Mouse (Mus musculus) E14TG2a.4 (cell line): ENCODE data around the gene Sf3b4.
"Not testable (repeated sequence)": the region's sequence is repeated elsewhere in the genome, so short reads cannot be mapped to it uniquely, and the experiment has no call there.

ENCODE experiments used
- H3K27me3 ChIP-seq: 2 replicates; pipeline ENCODE4 v1.6.1; 2014; ENCODE audit warnings: low read length, control low read depth; ENCODE audit not compliant: insufficient read depth
- H3K36me3 ChIP-seq: 2 replicates; pipeline ENCODE4 v1.6.1; 2014; ENCODE audit warnings: low read length, control low read depth; ENCODE audit not compliant: insufficient read depth
- H3K4me1 ChIP-seq: replicated peaks from 2 replicates; pipeline ENCODE4 v1.6.1; 2014; ENCODE audit warnings: low read depth, low read length, control low read depth
- H3K4me3 ChIP-seq: replicated peaks from 2 replicates; pipeline ENCODE4 v1.5.1; 2014; ENCODE audit warnings: mild to moderate bottlenecking, low read length
- H3K9me3 ChIP-seq: 2 replicates; pipeline ENCODE4 v1.6.1; 2014; ENCODE audit warnings: low read length, control low read depth
- CTCF ChIP-seq: conservative IDR thresholded peaks from 2 replicates; pipeline ENCODE4 v1.5.1; 2014; ENCODE audit warnings: low read length
- NANOG ChIP-seq: IDR thresholded peaks from 2 replicates; pipeline ENCODE4 v1.6.1; 2014; ENCODE audit warnings: borderline replicate concordance, low read length, mixed read lengths
- POU5F1 ChIP-seq: IDR thresholded peaks from 2 replicates; pipeline ENCODE4 v1.6.1; 2014; ENCODE audit warnings: low read length, borderline replicate concordance

Sf3b4 gene

GRCm38 (mm10) chr3:96199731-96200130 is 27.6 kb downstream of the Sf3b4 start:
- H3K4me1 ChIP-seq, result peaks cover 34% of the 10 kb centered on the region
- no peak for TF ChIP-seq POU5F1
- TF ChIP-seq CTCF, result no peak
- no peak for TF ChIP-seq NANOG
- peaks cover 8% of the 10 kb centered on the region; the same call in 1 of the 2 replicates for H3K27me3 ChIP-seq
- H3K36me3 ChIP-seq, result no peaks in the 10 kb centered on the region
- H3K9me3 ChIP-seq, result no peaks in the 10 kb centered on the region
- H3K4me3 ChIP-seq, result no peak overlapping the region

GRCm38 (mm10) chr3:96207819-96208218 is 35.7 kb downstream of the Sf3b4 start:
- H3K36me3 ChIP-seq, result no peaks in the 10 kb centered on the region

GRCm38 (mm10) chr3:96209242-96209641 is 37.1 kb downstream of the Sf3b4 start:
- no peaks in the 10 kb centered on the region for H3K9me3 ChIP-seq

More at GRCm38 (mm10) chr3:96207819-96208218, 35.7 kb downstream of the Sf3b4 start:
- TF ChIP-seq POU5F1, result no peak
- no peak for TF ChIP-seq NANOG
- no peak for TF ChIP-seq CTCF
- Histone ChIP-seq H3K27me3 (peaks cover 8% of the 10 kb centered on the region; the same call in 1 of the 2 replicates), H3K4me3 (no peak overlapping the region), H3K4me1 (peaks cover 13% of the 10 kb centered on the region), H3K9me3 (no peaks in the 10 kb centered on the region)

GRCm38 (mm10) chr3:96219191-96219641 is 47.1 kb downstream of the Sf3b4 start:
- Histone ChIP-seq H3K36me3 (no peaks in the 10 kb centered on the region), H3K4me1 (peaks cover 35% of the 10 kb centered on the region), H3K9me3 (no peaks in the 10 kb centered on the region), H3K27me3 (peaks cover 12% of the 10 kb centered on the region; the same call in 1 of the 2 replicates), H3K4me3 (peak overlapping the region; percentile 84)
- TF ChIP-seq POU5F1 (no peak), NANOG (no peak), CTCF (no peak)

More at GRCm38 (mm10) chr3:96209242-96209641, 37.1 kb downstream of the Sf3b4 start:
- Histone ChIP-seq H3K4me3 (no peak overlapping the region), H3K36me3 (no peaks in the 10 kb centered on the region), H3K27me3 (peaks cover 15% of the 10 kb centered on the region), H3K4me1 (peaks cover 13% of the 10 kb centered on the region)
- TF ChIP-seq NANOG, result no peak
- no peak for TF ChIP-seq POU5F1
- TF ChIP-seq CTCF, result peak; percentile 55

GRCm38 (mm10) chr3:96219661-96220130 is 47.6 kb downstream of the Sf3b4 start, which contains the start of the genes Bola1 and Hist2h2ab:
Gene Bola1 (minus strand): TSS chr3:96219709.
Gene Hist2h2ab (plus strand): TSS chr3:96219865.
- H3K4me3 ChIP-seq, result peak within 1 kb of the TSS; percentile 84
- peaks cover 12% of the 10 kb centered on the region; the same call in 1 of the 2 replicates for H3K27me3 ChIP-seq
- no peaks in the 10 kb centered on the region for H3K9me3 ChIP-seq
- peaks cover 35% of the 10 kb centered on the region for H3K4me1 ChIP-seq
- H3K36me3 ChIP-seq, result no peaks in the 10 kb centered on the region
- no peak for TF ChIP-seq POU5F1
- no peak for TF ChIP-seq NANOG
- TF ChIP-seq CTCF, result no peak

GRCm38 (mm10) chr3:96220131-96220764 is 48.1 kb downstream of the Sf3b4 start:
- H3K27me3 ChIP-seq, result peaks cover 12% of the 10 kb centered on the region; the same call in 1 of the 2 replicates
- H3K4me1 ChIP-seq, result peaks cover 37% of the 10 kb centered on the region
- peak overlapping the region; percentile 84 for H3K4me3 ChIP-seq
- not testable (repeated sequence) for H3K36me3 ChIP-seq, H3K9me3 ChIP-seq

GRCm38 (mm10) chr3:96220765-96221639 is 48.9 kb downstream of the Sf3b4 start, which contains the start of the genes Hist2h2ac and Hist2h2be:
Gene Hist2h2ac (minus strand): TSS chr3:96220880.
Gene Hist2h2be (plus strand): TSS chr3:96221119.
- no peak for TF ChIP-seq NANOG
- no peak for TF ChIP-seq POU5F1
- no peak for TF ChIP-seq CTCF
- Histone ChIP-seq H3K4me3 (peak within 1 kb of the TSS; percentile 84), H3K4me1 (peaks cover 43% of the 10 kb centered on the region), H3K27me3 (peaks cover 12% of the 10 kb centered on the region; the same call in 1 of the 2 replicates), H3K9me3 (no peaks in the 10 kb centered on the region), H3K36me3 (no peaks in the 10 kb centered on the region)

- TF ChIP-seq NANOG, result no peak
- no peak for TF ChIP-seq CTCF
- no peak for TF ChIP-seq POU5F1
- Histone ChIP-seq H3K4me1 (peaks cover 41% of the 10 kb centered on the region), H3K4me3 (peak overlapping the region; percentile 84), H3K36me3 (no peaks in the 10 kb centered on the region), H3K27me3 (peaks cover 12% of the 10 kb centered on the region; the same call in 1 of the 2 replicates), H3K9me3 (no peaks in the 10 kb centered on the region)
Observed at GRCm38 (mm10) chr3:96221640-96222038, 49.5 kb downstream of the Sf3b4 start.
